Mouse (Mus musculus) cerebellum, adult 8-10 months (tissue): ENCODE data around the gene Mrpl54.
"Not testable (repeated sequence)": the region's sequence is repeated elsewhere in the genome, so short reads cannot be mapped to it uniquely, and the experiment has no call there.

ENCODE experiments used
- DNase-seq: peaks from one replicate; pipeline ENCODE4 v3.0.0; 2022

Gene Mrpl54

GRCm38 (mm10) chr10:81217964-81218363, 48.8 kb downstream of the Mrpl54 start:
- DNase-seq: peak; percentile 69

- not testable (repeated sequence) for DNase-seq
Observed at GRCm38 (mm10) chr10:81217267-81217666, 49.5 kb downstream of the Mrpl54 start.

- DNase-seq: no peak
Observed at GRCm38 (mm10) chr10:81216810-81217209, 49.9 kb downstream of the Mrpl54 start.

- no peak for DNase-seq
Observed at GRCm38 (mm10) chr10:81216260-81216659, 50.5 kb downstream of the Mrpl54 start.
